Mouse (Mus musculus): ENCODE results near the gene Disc1. TPM values are rescaled to one million over a fixed set of nuclear protein-coding genes. Genes with fewer than 3 reads are reported as not detected.

The Disc1 gene
- total and polyA plus RNA-seq, 3 experiments, result 0.75 to 2.2 TPM; not detected in 1

DNA sequence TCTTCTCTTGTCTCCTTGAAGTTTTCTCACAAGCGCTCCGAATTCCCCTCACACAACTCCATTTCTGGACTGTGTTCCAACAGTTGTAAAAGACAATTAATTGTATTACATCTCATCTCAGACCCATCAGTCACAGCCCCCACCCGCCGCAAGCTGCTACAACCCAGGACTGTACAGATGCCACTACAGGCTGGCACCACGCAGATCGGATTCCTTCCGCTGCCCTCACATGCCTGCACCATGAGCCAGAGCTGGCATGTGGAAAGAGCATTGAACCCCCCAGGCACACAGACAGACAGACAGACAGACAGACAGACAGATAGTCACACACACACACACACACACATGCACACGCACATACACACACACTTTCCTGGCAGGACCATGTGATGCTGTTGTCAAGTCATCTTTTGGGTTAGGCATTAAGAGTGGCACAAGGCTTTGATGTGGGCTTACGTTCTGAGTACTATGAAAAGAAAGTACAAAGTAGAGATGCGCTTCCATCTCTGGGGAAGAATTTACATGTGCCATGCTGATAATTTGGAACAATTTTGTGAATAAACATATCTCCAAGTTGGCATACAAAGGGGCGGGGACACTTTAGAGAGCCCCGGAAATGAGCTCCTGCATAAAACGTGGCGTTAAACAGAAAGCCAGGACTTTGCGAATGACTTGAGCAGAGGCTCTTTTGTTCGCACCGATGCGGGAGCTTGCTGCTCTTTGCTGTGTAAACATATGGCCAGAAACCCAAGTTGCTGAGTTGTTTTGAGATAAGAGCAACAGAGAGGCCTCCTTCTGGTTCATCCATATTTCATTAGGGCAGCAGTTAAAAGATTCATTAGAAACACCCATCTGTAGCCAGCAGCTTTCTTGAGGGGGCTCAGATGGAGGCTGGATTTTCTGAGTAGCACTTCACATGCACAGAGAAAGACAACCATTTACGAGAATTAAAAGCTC is 26.7 kb downstream of the Disc1 start:
- DNase-seq (ENCODE audit: low read depth, low spot score), result no peak
- no peak overlapping the region for H3K4me3 ChIP-seq (ENCODE audit: control insufficient read depth in 1 of 2, insufficient read depth in 1 of 2, low read depth in 2 of 2, low read length in 2 of 2)
- TF ChIP-seq NELFE (IDR thresholded peaks at IDR 0.05; ENCODE audit: low read depth, low read length) (no peak), MAFK (IDR thresholded peaks at IDR 0.05; ENCODE audit: borderline replicate concordance, low read depth, low read length) (no peak), EP300 (IDR thresholded peaks at IDR 0.05; ENCODE audit: low read depth in 1 of 2, low read length in 2 of 2) (no peak), ZC3H11A (IDR thresholded peaks at IDR 0.05; ENCODE audit: low read depth, low read length) (no peak), ZNF384 (IDR thresholded peaks at IDR 0.05; ENCODE audit: low read depth, low read length) (no peak), ZMIZ1 (IDR thresholded peaks at IDR 0.05; ENCODE audit: low read depth, low read length) (no peak), MAX (IDR thresholded peaks at IDR 0.05; ENCODE audit: low read length) (no peak), POLR2A (IDR thresholded peaks at IDR 0.05; ENCODE audit: control insufficient read depth in 1 of 2, insufficient read depth in 1 of 2, low read depth in 1 of 2, low read length in 2 of 2, poor library complexity in 1 of 2) (no peak), UBTF (IDR thresholded peaks at IDR 0.05; ENCODE audit: borderline replicate concordance, insufficient read depth, low read depth, low read length) (no peak), ZKSCAN1 (IDR thresholded peaks at IDR 0.05; ENCODE audit: low read depth, low read length) (no peak), POLR2AphosphoS2 (IDR thresholded peaks at IDR 0.05; ENCODE audit: low read length) (no peak), MXI1 (IDR thresholded peaks at IDR 0.05; ENCODE audit: low read depth, low read length) (no peak), ELF1 (IDR thresholded peaks at IDR 0.05; ENCODE audit: low read depth, low read length) (no peak), USF2 (IDR thresholded peaks at IDR 0.05; ENCODE audit: borderline replicate concordance in 1 of 2, insufficient read depth in 1 of 2, low read depth in 1 of 2, low read length in 2 of 2) (no peak), CHD1 (IDR thresholded peaks at IDR 0.05; ENCODE audit: low read depth, low read length) (no peak), TBP (IDR thresholded peaks at IDR 0.05; ENCODE audit: low read depth, low read length) (no peak), CHD2 (IDR thresholded peaks at IDR 0.05; ENCODE audit: low read length) (no peak), ETS1 (IDR thresholded peaks at IDR 0.05; ENCODE audit: low read depth, low read length) (no peak), MAZ (IDR thresholded peaks at IDR 0.05; ENCODE audit: low read depth, low read length) (no peak)
- H3K4me1 ChIP-seq (ENCODE audit: control insufficient read depth in 1 of 2, insufficient read depth in 2 of 2, low read length in 2 of 2), result peaks cover 0 to 6% of the 10 kb centered on the region in 2 experiments; a peak in 3 of 4 replicates
- H3K36me3 ChIP-seq (ENCODE audit: control insufficient read depth in 1 of 2, insufficient read depth in 2 of 2, low read length in 2 of 2), result no peaks in the 10 kb centered on the region
- no peaks in the 10 kb centered on the region for H3K79me2 ChIP-seq (ENCODE audit: control insufficient read depth, insufficient read depth, low read length, poor library complexity)
- no peaks in the 10 kb centered on the region for H3K27me3 ChIP-seq (ENCODE audit: control insufficient read depth in 1 of 2, insufficient read depth in 2 of 2, low read length in 2 of 2)
- no peak overlapping the region for H3K9ac ChIP-seq (ENCODE audit: control insufficient read depth, low read depth, low read length, poor library complexity, severe bottlenecking)
- no peak overlapping the region for H3K27ac ChIP-seq (ENCODE audit: control insufficient read depth, low read depth, low read length)
- H3K9me3 ChIP-seq (replicated peaks; ENCODE audit: insufficient read depth, low read length), result no peaks in the 10 kb centered on the region

DNA sequence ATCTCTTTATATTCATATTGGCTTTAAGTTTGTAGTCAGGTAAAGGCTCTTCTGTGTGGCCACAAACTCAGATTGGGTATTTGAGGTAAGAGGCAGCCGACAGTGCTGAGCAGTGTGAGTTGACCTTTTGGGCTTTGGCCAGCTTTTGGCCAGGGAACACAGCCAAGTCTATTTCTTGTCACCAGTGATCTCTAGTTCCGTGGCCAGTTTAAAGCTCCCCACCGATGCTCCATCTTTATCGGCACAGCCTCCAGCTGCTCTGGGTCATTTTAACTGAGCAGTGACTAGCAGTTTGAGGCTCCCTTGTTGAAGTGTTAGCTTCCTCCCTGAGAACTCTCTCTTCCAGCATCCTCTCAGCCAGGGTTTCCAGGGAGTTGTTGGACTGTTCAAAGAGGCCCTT is 29.8 kb downstream of the Disc1 start:
- Histone ChIP-seq H3K27me3 (ENCODE audit: control insufficient read depth in 1 of 2, insufficient read depth in 2 of 2, low read length in 2 of 2) (no peaks in the 10 kb centered on the region), H3K27ac (ENCODE audit: control insufficient read depth, low read depth, low read length) (no peak overlapping the region), H3K36me3 (ENCODE audit: control insufficient read depth in 1 of 2, insufficient read depth in 2 of 2, low read length in 2 of 2) (no peaks in the 10 kb centered on the region), H3K9ac (ENCODE audit: control insufficient read depth, low read depth, low read length, poor library complexity, severe bottlenecking) (no peak overlapping the region), H3K4me1 (ENCODE audit: control insufficient read depth in 1 of 2, insufficient read depth in 2 of 2, low read length in 2 of 2) (peaks cover 0 to 6% of the 10 kb centered on the region in 2 experiments; a peak in 3 of 4 replicates), H3K4me3 (ENCODE audit: control insufficient read depth in 1 of 2, insufficient read depth in 1 of 2, low read depth in 2 of 2, low read length in 2 of 2) (no peak overlapping the region), H3K79me2 (ENCODE audit: control insufficient read depth, insufficient read depth, low read length, poor library complexity) (no peaks in the 10 kb centered on the region), H3K9me3 (replicated peaks; ENCODE audit: insufficient read depth, low read length) (no peaks in the 10 kb centered on the region)
- no peak for DNase-seq (ENCODE audit: low read depth, low spot score)
- TF ChIP-seq MAZ (IDR thresholded peaks at IDR 0.05; ENCODE audit: low read depth, low read length), result no peak
- no peak for TF ChIP-seq RAD21 (IDR thresholded peaks at IDR 0.05; ENCODE audit: low read depth, low read length)
- TF ChIP-seq SIN3A (IDR thresholded peaks at IDR 0.05; ENCODE audit: low read length), result no peak
- no peak for TF ChIP-seq BHLHE40 (IDR thresholded peaks at IDR 0.05; ENCODE audit: borderline replicate concordance, low read depth, low read length)
